Mouse (Mus musculus): ENCODE results near the gene Lrch1. TPM values are rescaled to one million over a fixed set of nuclear protein-coding genes. Genes with fewer than 3 reads are reported as not detected.
A peak's percentile ranks its signal among the peaks of the same experiment; 100 is the strongest.

Gene Lrch1
- total RNA-seq, 2 experiments from 2014 or later, result 14.4 to 15.0 TPM

- no peak for DNase-seq (ENCODE audit: low spot score in 2 of 2)
These were observed 216.2 kb downstream of the Lrch1 start for GRCm38 (mm10) chr14:74731221-74732078.

- no peak for DNase-seq (ENCODE audit: low spot score in 2 of 2)
These were observed 224.1 kb downstream of the Lrch1 start for GRCm38 (mm10) chr14:74723541-74723940.

- peak; percentile 45 to 55 for DNase-seq (ENCODE audit: low spot score in 2 of 2)
These were observed 238.6 kb downstream of the Lrch1 start for GRCm38 (mm10) chr14:74709054-74709453.

Other genes starting within 250 kb of the Lrch1 start
- gene Esd, start 215.6 kb downstream of the Lrch1 start, total RNA-seq (2021), result 10 to 100 TPM; 85.5 to 88.9 TPM
- 1 to 10 TPM; 1.8 to 2.1 TPM for gene Rubcnl, start 68.2 kb upstream of the Lrch1 start, total RNA-seq (2021)
- not detected for gene Lrrc63, start 183.0 kb upstream of the Lrch1 start, total RNA-seq (2021)
- 1 to 10 TPM; 6.2 to 7.1 TPM for gene Lcp1, start 183.2 kb upstream of the Lrch1 start, total RNA-seq (2021)

Data from left cerebral cortex, adult 18-20 months (tissue).